Mouse (Mus musculus): ENCODE measurements around the gene Snx21.

Snx21 gene

DNA sequence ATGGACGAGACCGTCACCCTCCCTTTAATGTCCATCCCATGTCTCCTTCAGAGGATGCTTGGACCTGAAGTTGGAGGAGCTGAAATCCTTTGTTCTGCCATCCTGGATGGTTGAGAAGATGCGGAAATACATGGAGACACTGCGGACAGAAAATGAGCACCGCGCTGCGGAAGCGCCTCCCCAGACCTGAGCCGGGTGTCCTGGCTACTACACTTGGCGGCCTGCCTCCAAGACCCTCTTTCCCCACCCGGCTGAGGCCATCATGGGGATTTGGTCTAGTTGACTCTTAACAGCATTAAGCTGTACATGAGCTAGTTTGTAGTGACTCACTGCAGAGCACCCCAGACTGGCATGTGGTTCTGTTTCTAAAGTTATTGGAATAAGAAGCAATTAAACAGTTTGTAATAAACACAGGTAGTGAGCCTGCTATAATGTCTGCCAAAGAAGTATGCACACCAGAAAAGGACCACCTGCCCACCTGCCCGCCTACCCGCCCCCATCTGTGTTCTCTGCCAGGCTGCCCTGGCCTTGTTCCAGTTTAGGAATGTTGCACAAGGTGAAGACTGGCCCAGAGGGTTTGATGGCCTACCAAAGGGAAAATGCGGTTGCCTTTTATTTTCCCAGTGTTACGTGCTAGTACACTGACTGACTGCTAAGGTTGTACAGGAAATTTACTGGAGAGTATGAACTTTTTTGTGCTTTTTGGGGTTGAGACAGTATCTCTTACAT lies 17.6 kb upstream of the Snx21 start:
- intact Hi-C loops (cut with DNase I): no loop called here

DNA sequence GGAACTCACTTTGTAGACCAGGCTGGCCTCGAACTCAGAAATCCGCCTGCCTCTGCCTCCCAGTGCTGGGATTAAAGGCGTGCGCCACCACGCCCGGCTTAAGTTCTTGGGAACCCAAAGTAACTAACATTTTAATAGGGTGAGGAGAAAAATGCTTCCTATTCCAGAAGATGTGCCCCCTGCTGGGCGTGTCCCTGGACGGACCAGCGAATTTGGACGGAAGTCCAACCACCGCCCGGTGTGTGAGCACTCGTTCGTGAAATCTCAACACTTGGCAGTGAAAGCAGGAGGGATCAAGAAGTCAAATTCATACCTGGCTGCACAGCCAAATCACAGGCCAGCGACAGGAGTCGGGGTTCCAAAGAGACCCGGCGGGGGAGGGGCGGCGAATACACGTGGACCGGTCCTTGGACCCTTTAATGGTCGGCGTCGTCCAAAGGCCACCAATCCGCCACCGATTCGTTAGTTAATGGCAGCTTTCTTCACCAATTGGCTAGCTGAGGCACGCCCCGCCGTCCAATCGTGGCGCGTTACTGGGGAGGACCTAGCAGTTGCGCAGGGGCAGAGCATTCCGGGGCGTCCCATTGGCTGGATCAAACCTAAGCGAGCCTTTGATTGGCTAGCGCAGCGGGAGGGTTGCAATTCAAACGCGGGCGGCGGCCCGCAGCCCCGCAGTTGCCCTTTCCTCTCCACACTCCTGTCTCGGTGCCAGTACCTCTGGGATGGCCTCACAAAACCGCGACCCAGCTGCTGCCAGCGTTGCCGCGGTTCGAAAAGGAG lies 16.2 kb upstream of the Snx21 start, which contains the start of gene Ube2c:
Gene Ube2c, plus strand, starts transcription at position 641 of the 780 bp plus-strand sequence.
- intact Hi-C loops (cut with DNase I): no loop called here

DNA sequence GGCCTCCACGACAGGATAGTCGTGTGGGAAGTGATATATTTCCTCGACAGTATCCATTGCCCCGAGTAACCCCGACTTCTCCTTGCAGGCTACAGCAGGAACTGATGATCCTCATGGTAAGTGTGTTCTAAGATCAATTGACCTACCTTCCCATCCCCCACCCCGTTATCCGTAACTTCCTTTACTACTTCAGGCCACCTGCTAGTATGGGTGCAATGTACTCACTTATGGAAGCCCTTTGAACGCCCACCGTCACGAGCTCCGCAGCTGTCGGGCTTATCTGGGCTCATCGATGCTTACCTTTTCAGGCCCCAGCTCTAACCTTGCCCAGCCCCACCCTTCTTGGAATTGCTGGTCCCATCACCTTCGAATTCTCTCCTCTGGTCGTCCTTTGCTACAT lies 15.3 kb upstream of the Snx21 start:
- intact Hi-C loops (cut with DNase I): no loop called here

DNA sequence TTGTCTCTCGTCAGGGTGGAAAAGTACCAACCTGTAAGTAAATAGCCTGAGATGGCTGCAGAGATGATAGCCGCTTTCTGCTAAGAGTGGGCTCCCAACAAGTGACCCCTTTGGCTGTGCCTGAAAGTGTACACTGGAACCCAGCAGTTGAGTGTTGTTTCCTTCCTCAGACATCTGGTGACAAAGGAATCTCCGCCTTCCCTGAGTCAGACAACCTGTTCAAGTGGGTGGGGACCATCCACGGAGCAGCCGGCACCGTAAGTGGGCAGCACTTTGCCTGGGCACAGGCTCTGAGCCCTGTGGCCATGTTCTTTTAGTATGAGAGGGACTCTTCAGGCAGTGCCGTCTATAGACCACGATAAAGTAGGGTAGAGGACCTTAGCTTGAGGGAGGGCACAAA lies 14.5 kb upstream of the Snx21 start:
- intact Hi-C loops (cut with DNase I): no loop called here

DNA sequence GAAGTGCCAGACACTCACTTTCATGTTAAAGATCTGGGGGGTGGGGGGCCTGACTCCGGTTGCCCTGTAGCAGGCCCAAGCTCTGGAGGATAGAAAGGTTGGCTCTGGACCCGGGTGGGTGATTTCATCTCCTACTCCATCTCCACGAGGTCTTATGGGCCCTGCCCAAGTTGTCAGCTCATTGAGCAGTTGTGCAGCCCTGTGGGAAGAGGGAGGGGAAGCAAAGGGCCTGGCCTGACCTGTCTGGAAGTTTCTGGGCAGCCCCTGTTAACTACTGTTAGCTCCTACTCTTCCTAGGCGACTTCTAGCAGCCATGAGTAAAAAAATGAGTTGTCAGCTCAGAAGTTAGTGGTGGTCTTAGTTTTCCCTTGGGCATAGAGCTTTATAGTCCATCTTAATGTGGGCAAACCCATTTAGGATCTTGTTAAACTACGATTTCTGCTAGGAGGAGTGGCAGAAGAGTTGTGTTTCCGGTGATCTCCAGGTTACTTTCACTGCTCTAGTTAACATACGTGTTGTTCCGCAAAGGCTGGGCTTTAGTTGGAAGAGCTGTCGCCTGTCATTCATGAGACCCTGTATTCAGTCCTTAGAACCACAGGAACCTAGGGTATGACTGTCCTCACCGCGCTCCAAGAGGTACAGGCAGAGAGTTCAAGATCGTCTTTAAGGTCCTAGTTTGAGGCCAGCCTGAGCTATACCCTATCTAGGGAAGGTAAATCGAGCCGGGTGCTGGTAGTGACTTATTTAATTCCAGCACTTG lies 12.2 kb upstream of the Snx21 start:
- intact Hi-C loops (cut with DNase I): no loop called here

DNA sequence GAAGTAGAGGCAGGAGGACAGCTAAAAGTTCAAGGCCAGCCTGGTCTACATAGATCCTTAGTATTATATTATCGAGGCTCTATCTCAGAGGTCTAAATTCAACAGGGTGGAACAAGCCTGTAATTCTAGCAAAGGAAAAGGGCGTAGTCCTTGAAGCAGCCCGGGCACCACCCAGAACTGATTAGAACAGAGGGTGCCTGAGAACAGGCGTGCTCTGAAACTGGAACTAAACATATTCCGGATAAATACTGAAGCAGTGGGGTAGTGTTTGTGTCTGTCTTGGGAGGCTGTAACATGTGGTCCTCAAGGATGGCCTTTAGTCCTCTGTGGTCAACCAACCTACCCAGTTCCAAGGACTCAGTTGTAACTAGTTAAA lies 11.6 kb upstream of the Snx21 start:
- intact Hi-C loops (cut with DNase I): no loop called here

DNA sequence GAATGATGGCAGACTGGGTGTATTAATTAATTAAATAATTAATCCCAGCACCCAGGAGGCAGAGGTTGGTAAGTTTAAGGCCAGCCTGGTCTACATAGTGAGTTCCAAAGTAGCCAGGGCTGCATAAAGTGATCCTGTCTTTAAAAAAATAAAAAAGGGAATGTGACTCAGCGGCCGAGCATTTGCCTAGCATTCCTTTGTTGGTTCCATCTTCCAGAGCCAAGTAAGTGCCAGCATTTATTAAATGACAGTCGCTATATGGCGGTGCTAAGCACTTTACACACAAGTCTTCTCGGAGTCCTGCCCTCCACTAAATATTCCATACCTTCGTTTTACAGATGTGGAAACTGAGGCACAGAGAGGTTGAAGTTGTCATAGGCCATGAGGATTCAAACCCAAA lies 9.5 kb upstream of the Snx21 start:
- intact Hi-C loops (cut with DNase I): no loop called here

DNA sequence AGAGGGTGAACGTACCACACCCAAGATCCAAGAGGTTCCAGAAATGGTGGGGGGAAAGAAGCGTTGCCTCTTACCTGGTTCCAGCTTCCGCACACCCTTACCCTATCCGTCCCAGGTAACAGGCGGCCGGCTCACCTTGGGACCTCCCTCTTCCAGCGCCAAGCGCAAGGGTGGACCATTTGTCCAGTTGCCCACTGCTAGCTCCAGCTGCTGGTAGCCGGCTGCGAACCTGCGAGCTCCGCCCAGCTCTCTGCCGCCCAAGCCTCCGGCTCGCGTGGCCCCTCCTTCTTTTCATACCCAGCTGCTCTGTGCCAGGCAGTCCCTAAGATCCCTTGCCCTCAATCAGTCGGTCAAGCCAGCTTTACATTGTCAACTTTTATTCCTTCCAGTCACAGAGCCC lies 8.8 kb upstream of the Snx21 start:
- intact Hi-C loops (cut with DNase I): no loop called here

DNA sequence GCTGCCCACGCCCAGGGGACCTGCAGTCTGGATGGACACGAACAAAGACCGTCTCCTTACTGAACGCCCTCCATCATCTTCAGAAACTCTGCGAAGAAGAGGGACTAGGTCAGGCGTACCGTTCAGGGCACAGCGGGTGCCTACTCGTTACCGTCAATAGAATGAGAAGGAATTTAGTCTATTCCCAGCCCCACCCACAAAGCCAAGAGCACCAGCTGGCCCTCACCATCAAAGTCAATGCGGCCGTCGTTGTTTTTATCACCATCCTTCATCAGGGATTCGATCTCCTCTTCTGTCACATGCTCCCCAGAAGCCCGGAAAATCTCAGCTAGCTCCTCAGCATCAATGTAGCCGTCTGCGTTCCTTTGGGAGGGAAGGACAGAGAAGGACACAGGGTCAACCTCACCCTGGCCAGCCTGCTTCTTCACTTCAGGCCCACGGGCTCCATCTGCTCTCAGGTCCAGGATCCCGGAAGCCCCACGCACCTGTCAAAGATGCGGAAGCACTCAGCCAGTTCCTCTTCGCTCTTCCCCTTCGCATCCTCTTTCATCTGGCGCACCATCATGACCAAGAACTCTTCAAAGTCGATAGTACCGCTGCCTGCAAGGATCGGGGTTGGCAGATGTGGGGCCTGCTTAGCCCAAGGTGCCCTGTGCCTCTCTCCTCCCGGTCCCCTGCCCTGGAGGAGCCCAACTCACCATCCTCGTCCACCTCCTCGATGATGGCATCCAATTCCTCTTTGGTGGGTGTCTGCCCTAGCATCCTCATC lies 8.2 kb upstream of the Snx21 start:
- intact Hi-C loops (cut with DNase I): no loop called here

DNA sequence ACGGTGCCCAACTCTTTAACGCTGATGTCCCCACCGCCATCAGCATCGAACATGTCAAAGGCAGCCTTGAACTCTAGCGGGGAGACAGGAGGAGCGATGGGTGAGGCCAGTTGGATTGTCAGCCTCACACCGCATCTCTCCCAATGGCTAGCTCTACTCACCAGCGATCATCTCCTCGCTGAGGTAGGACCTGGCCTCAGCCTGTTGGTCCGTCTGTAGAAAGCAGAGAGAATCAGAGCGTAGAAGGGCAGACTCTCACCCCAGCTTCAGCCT lies 7.7 kb upstream of the Snx21 start:
- intact Hi-C loops (cut with DNase I): no loop called here

DNA sequence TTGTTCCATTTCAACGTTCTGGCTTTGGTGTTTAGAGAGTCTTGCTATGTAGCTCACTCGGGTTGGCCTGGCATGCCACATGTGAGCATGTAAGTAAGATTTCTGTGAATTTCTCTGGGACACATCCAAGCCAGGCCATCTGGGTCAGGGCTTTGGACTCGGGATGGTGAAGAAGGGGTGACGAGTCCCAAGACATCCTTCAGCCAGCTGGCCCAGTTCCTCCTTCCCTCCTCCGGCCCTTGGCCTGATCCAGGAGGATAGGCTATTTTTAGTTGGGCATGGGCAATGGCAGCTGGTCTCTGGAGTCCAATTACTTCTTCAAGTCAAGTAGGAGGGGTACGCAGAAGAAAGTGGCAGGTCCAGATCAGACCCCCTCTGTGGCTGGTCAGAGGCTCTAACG lies 6.8 kb upstream of the Snx21 start:
- intact Hi-C loops (cut with DNase I): no loop called here

DNA sequence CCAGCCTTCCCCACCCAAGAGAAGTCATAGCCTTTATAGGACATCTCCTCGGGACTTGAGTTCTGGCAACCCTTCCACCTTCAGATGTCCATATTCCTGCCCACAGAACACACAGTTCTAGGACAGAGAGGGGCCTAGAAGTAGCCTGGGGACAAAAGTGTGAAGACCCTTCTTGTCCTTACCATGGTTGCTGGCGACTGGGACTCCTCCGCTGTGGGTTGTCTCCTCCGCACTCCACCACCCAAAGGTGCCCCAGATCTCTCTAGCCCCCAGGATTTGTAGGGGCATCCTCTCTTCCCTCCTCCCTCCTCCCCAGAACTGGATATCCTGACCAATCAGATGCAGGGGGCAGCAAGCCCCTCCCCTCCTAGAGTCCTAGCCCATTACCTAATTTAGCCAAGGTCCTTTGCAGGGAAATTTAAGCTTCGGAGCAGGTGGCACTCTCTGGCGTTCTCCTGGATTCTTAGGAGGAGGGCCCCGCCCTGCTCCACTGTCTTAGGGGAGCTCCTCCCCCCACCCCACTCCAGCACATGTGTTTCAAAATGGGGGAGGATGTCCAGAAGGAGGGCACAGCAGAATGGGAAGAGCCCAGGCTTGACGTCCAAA lies 6.0 kb upstream of the Snx21 start, which contains the start of gene Tnnc2:
Gene Tnnc2, minus strand, starts transcription at position 487 of the 606 bp plus-strand sequence.
- intact Hi-C loops (cut with DNase I): no loop called here

DNA sequence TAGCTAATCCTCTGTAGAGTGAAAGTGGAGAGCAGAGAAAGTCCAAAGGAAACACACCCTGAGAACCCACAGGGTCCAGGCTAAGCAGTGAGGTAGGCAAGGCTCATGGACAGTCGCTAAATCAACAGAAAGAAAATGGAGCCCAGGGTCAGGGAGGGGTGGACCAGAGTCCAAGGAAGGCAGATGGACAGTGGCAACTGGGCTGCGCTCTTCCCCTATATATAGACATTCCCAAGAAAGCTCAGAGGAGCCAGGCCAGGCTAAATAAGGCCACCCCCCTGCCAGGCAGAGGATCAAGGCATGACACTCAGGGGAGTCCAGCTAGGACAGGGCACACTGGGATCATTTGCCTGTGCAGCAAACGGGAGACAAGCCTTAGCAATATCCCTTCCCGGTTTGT lies 3.7 kb upstream of the Snx21 start:
- intact Hi-C loops (cut with DNase I): no loop called here

DNA sequence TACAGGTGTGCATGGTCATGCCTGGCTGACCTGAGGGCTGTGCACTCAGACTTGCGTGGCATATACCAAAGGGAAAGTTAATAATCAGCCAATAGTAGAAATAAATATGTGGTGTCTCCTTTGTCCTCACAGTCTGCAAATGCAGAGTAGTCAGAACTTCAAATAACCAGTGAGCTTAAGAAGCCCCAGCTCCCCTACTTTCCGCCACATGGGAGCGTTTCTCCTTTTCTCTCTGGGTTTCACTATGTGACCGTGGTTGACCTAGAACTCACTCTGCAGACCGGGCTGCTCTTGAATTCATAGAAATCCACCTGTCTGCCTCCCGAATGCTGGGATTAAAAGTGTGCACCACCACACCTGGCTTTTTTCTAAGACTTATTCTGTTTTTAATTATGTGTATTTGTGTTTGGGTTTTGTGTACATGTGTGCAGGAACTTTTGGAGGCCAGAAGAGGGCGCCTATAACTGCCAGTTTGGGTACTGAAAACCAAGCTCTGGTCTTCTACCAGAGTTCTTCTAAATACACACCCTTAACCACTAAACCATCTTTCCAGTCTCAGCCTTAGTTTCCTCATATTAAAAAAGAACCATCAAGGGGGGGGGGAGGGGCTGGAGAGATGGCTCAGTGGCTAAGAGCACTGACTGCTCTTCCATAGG lies 1.6 kb upstream of the Snx21 start:
- intact Hi-C loops (cut with DNase I): no loop called here

DNA sequence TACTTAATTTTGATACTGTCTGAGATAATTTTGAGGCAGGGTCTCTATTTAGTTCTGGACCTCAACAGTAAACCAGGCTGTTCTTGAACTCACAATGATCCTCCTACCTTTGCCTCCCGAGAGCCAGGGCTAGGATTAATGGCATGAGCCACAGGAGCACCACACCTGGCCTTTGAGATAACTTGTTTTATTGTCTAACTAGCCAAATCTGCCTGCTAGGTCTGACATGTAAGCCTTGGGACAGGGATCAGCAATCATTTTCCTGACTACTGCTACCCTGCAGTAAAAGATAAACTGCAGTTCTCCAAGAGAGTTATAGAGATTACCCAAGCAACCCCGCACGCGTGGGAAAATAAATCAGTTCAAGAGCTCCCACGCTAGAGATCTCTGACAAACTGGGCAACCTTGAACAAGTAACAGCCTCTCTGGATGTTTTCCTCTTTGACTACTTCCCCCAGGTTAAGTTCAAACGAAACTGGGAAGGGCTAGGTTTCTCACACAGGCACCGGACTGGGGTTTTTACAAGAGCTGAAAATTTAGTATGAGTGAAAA lies 678 bp upstream of the Snx21 start:
- intact Hi-C loops (cut with DNase I): loop anchor here (5.0 kb wide), 1 partner anchor 38 kb away; the partner anchor contains the start of genes Dnttip1 and Wfdc3

DNA sequence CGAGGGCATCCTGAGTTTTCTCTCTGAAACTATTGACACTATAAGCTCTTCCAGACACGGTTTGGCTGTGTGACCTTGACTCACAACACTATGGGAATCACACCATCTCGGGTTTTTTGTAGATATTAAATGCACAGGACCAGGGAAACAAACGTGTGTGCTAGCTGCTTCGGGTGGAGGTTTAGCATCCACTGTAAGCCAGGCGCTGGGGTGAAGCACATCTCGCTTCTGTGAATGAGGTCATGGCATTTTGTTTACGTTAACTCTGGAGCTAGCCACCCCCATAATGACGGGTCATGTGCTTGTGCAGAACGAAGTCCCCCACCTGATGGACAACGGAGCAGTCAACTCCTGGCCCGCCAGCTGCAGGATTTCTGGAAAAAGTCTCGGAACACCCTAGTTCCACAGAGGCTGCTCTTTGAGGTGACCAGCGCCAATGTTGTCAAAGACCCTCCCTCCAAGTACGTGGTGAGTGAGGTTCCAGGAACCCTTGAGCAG lies 814 bp downstream of the Snx21 start:
- intact Hi-C loops (cut with DNase I): loop anchor here (5.0 kb wide), 1 partner anchor 39 kb away; the partner anchor contains the start of genes Dnttip1 and Wfdc3

DNA sequence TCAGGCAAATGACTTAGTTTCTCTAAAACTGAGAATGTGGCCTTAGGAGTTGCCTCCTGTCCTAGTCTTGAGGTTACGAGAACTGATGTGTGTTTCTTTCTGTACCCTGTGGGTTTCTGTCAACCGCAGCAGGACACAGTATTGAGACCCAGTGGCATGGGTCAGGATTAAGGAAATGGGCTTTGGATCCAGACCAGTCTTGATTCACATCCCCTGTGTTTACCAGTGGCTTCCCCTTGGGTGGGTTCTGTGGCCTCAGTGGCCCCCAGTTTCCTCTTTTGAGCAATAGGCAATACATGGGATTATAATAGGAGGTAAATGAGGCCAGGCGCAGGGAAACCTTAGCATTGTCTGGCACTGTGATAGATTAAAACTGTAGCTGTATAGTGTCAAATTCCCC lies 1.4 kb downstream of the Snx21 start:
- intact Hi-C loops (cut with DNase I): loop anchor here (5.0 kb wide), 1 partner anchor 40 kb away; the partner anchor contains the start of genes Dnttip1 and Wfdc3

DNA sequence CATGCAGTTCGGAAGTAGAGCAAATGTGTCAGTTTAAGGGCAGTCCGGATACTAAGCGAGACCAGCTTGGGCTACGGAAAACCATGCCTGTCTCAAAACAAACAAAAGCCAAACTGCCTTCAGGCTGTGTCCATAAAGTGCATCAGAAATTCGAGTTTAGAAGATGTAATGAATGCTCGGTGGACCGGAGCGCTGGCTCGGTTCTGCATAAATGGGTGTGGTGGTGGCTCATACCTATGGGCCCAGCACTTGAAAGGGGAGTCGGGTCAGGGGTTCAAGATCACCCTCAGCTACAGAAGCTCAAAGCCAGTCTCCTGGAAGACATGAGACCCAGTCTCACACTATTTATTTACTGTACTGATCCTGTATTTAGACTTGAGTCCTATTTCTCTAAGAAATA lies 2.2 kb downstream of the Snx21 start:
- intact Hi-C loops (cut with DNase I): loop anchor here (5.0 kb wide), 1 partner anchor 40 kb away; the partner anchor contains the start of genes Dnttip1 and Wfdc3

DNA sequence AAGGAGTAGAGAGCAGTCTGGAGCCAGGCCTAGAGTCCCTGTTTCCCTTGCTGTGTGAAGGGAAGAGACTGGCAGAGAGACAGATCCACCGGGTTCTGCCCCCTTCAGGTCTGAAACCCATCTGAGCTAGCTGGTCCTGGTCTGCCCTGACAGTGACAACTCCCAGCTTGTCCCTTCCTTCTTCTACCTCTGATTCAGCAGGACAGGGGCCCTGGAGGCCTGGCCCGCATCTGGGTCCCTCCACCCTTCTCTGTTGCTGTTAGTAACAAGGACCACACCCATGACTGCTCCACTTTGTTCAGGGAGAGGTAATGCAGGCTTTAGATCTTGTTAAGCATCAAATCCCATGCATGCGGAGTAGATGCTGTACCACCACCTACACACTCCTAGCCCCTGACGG lies 2.8 kb downstream of the Snx21 start:
- intact Hi-C loops (cut with DNase I): loop anchor here (5.0 kb wide), 1 partner anchor 41 kb away; the partner anchor contains the start of genes Dnttip1 and Wfdc3

DNA sequence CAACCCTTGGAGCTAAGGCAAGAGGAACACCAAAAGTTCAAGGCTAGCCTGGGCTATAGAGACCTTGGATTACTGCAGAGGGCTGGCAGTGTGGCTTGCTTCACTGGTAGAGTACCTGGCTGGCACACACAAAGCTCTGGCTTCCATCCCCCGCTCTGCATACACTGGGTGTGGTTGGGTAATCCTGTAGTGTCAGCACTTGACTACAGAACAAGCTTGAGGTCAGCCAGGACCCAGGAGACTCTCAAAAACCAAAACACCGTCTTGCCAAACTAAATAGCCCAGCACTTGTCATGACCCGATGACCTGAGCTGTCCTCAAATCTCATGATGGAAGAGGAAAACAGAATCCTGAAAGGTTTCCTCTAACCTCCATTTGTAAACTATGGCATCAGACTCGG lies 4.8 kb downstream of the Snx21 start:
- intact Hi-C loops (cut with DNase I): no loop called here

Data from adrenal gland (tissue).